Mouse (Mus musculus): ENCODE results near the gene Tmem53. TPM values are rescaled to one million over a fixed set of nuclear protein-coding genes. Genes with fewer than 3 reads are reported as not detected.

Gene Tmem53
- polyA plus RNA-seq (2015; fragmentation: Nextera tagmentation; extraction: Ambion mirVana), result 17.6 and 18.6 TPM in 2 replicates

DNA sequence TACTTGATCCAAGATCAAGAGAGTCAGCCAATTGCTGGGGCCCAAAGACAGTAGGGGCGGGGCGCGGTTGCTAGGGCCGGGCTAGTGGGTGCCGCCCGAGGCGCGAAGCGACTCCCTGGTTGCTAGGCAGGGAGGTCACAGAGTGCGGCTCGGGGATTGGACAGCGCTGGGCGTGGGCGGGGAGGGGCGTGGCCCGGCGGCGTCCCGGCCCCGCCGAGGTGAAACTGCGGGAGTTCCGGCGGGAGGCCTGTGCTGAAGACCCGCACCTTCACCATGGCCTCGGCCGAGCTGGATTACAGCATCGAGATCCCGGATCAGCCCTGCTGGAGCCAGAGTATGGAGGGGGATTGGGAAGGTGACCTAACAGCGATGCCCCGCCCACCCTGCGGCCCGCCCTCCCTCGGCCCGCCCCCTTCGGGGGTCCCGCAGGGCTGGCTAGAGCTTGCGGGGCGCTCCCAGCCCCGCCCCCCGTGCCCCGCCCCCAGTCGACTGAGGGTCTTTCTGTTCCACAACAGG is at the start of gene Tmem53, which contains the start of gene Armh1:
TSS of gene Tmem53 (plus strand) at position 151 of the 516 bp plus-strand sequence.
TSS of gene Armh1 (minus strand) at position 325 of the 516 bp plus-strand sequence.
- WGBS, result under 1% methylated on average over 41 of the region's 43 CpGs
- ATAC-seq (ENCODE audit: borderline replicate concordance, extremely low read depth, low FRiP score, low TSS enrichment), result peak; percentile 98
- Histone ChIP-seq H3K27me3 (no peaks in the 10 kb centered on the region), H3K9me3 (no peaks in the 10 kb centered on the region), H3K4me1 (peaks cover 31% of the 10 kb centered on the region), H3K4me3 (peak within 1 kb of the TSS; percentile 79), H3K4me2 (peak within 1 kb of the TSS; percentile 78), H3K9ac (peak within 1 kb of the TSS; percentile 72), H3K27ac (peak within 1 kb of the TSS; percentile 89), H3K36me3 (no peaks in the 10 kb centered on the region)

- H3K27me3 ChIP-seq, result no peaks in the 10 kb centered on the region
- no peaks in the 10 kb centered on the region for H3K4me1 ChIP-seq
- 1% methylated on average over 25 of the region's 25 CpGs for WGBS
- peak overlapping the region; percentile 52 for H3K4me2 ChIP-seq
- H3K9me3 ChIP-seq, result no peaks in the 10 kb centered on the region
- peak overlapping the region; percentile 79 for H3K27ac ChIP-seq
- no peaks in the 10 kb centered on the region for H3K36me3 ChIP-seq
- ATAC-seq (ENCODE audit: borderline replicate concordance, extremely low read depth, low FRiP score, low TSS enrichment), result peak; percentile 89
- H3K9ac ChIP-seq, result peak overlapping the region; percentile 20; the same call in 1 of the 2 replicates
- peak overlapping the region; percentile 27 for H3K4me3 ChIP-seq
These were observed 49.4 kb upstream of the Tmem53 start for GRCm38 (mm10) chr4:117202046-117202991.

DNA sequence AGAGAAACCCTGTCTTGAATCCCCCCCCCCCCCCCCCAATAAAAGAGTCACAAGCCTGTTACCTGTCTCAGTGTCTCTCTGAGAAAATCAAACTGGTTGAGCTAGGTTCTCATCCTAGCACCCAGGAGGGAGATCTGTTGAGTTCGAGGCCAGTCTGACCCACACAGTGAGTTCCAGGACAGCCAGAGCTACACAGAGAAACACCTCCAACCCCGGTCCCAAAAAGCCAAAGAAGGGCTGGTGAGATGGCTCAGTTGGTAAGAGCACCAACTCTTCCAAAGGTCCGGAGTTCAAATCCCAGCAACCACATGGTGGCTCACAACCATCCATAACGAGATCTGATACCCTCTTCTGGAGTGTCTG is 48.8 kb upstream of the Tmem53 start:
- H3K36me3 ChIP-seq, result no peaks in the 10 kb centered on the region

GRCm38 (mm10) chr4:117209592-117209991 is 42.2 kb upstream of the Tmem53 start:
- Histone ChIP-seq H3K36me3 (no peaks in the 10 kb centered on the region), H3K9ac (no peak overlapping the region), H3K4me1 (no peaks in the 10 kb centered on the region), H3K27me3 (no peaks in the 10 kb centered on the region), H3K9me3 (no peaks in the 10 kb centered on the region), H3K27ac (no peak overlapping the region), H3K4me3 (no peak overlapping the region), H3K4me2 (no peak overlapping the region)
- 62% methylated on average over 6 of the region's 6 CpGs for WGBS
- ATAC-seq (ENCODE audit: borderline replicate concordance, extremely low read depth, low FRiP score, low TSS enrichment), result no peak

More for the DNA sequence above, 48.8 kb upstream of the Tmem53 start:
- H3K4me1 ChIP-seq, result no peaks in the 10 kb centered on the region
- WGBS, result 47% methylated on average over 4 of the region's 4 CpGs
- peak overlapping the region; percentile 79 for H3K27ac ChIP-seq
- peak overlapping the region; percentile 52 for H3K4me2 ChIP-seq
- no peak overlapping the region for H3K4me3 ChIP-seq
- no peaks in the 10 kb centered on the region for H3K9me3 ChIP-seq
- no peaks in the 10 kb centered on the region for H3K27me3 ChIP-seq
- peak overlapping the region; percentile 20; the same call in 1 of the 2 replicates for H3K9ac ChIP-seq
- 0 out of 2 replicates have a peak, but pooled peaks have one; percentile 16 for ATAC-seq (ENCODE audit: borderline replicate concordance, extremely low read depth, low FRiP score, low TSS enrichment)

- ATAC-seq (ENCODE audit: borderline replicate concordance, extremely low read depth, low FRiP score, low TSS enrichment), result peak; percentile 73; the same call in 1 of the 2 replicates
- Histone ChIP-seq H3K4me1 (no peaks in the 10 kb centered on the region), H3K9ac (peak overlapping the region; percentile 26; the same call in 1 of the 2 replicates), H3K27me3 (no peaks in the 10 kb centered on the region), H3K9me3 (no peaks in the 10 kb centered on the region), H3K27ac (peak overlapping the region; percentile 16; the same call in 1 of the 2 replicates), H3K4me2 (peak overlapping the region; percentile 33), H3K4me3 (no peak overlapping the region), H3K36me3 (no peaks in the 10 kb centered on the region)
- WGBS, result 3% methylated on average over 20 of the region's 20 CpGs
These were observed 41.3 kb upstream of the Tmem53 start for GRCm38 (mm10) chr4:117210147-117211074.

- Histone ChIP-seq H3K27me3 (no peaks in the 10 kb centered on the region), H3K27ac (no peak overlapping the region), H3K4me3 (no peak overlapping the region), H3K4me2 (no peak overlapping the region), H3K9ac (no peak overlapping the region), H3K36me3 (no peaks in the 10 kb centered on the region), H3K4me1 (0 out of 2 replicates have a peak, but pooled peaks cover 6% of the 10 kb centered on the region), H3K9me3 (no peaks in the 10 kb centered on the region)
- WGBS, result 73% methylated on average over 6 of the region's 6 CpGs
- no peak for ATAC-seq (ENCODE audit: borderline replicate concordance, extremely low read depth, low FRiP score, low TSS enrichment)
These were observed 37.5 kb upstream of the Tmem53 start for GRCm38 (mm10) chr4:117214250-117214649.

DNA sequence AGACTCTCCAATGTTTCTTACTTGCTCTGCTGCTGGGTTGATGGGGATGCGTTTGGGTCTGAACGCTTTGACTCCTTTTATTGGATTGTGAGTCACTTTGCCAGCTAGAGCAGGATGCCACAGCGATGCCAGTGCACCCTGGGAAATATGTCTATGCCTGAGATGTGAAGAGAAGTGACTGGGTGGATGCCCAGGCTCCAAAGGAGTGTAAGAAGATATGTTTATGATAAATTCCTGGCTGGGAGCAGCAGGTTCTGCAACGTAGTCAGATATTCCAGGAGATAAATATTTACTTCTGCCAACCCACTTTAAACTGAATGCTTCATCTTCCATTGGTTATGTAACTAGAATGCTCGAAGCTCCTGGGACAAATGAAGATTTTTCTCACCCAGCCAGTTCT is 34.7 kb upstream of the Tmem53 start:
- Histone ChIP-seq H3K4me3 (no peak overlapping the region), H3K4me2 (no peak overlapping the region), H3K9ac (no peak overlapping the region), H3K27me3 (no peaks in the 10 kb centered on the region), H3K9me3 (no peaks in the 10 kb centered on the region), H3K36me3 (no peaks in the 10 kb centered on the region), H3K27ac (no peak overlapping the region), H3K4me1 (0 out of 2 replicates have a peak, but pooled peaks cover 6% of the 10 kb centered on the region)
- WGBS, result 51% methylated on average over 5 of the region's 5 CpGs
- no peak for ATAC-seq (ENCODE audit: borderline replicate concordance, extremely low read depth, low FRiP score, low TSS enrichment)

DNA sequence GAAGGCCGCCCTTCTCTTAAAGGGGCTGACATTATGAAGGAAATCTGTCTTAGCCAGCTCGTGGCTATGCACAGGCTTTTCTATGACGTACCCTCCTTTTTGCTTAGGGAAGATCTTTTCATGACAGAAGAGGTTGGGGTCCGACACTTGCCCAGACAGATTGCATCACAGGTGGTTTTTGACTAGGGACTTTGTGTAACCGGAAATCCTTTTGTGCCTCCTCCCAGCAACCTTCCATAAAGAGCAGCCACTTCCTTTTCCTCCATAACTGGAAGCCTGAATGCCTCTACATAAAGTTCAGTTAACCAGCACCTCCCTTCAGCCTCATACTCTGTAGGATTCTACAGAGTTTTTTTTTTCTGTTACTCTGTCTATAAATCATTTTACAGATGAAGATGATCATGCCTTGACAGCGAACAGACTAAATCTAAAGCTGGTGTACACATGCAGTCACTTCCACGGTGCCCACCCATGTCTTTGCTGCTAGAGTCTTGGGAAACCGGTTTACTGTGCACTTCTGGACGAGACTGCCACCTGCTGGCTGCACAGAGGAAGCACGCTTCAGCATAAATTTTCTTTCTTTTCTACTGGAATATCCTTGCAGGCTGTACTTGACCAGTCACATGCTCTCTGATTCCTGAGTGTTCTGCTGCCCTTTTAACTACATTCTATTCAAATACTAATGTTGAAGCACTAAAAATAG is 33.1 kb upstream of the Tmem53 start:
- H3K4me1 ChIP-seq, result 0 out of 2 replicates have a peak, but pooled peaks cover 6% of the 10 kb centered on the region
- 0 out of 2 replicates have a peak overlapping the region, but pooled peaks have one; percentile 6 for H3K27ac ChIP-seq
- no peaks in the 10 kb centered on the region for H3K9me3 ChIP-seq
- H3K27me3 ChIP-seq, result no peaks in the 10 kb centered on the region
- H3K4me3 ChIP-seq, result no peak overlapping the region
- H3K4me2 ChIP-seq, result peak overlapping the region; percentile 34; the same call in 1 of the 2 replicates
- WGBS, result 32% methylated on average over 10 of the region's 10 CpGs
- ATAC-seq (ENCODE audit: borderline replicate concordance, extremely low read depth, low FRiP score, low TSS enrichment), result peak; percentile 40; the same call in 1 of the 2 replicates
- H3K9ac ChIP-seq, result no peak overlapping the region
- no peaks in the 10 kb centered on the region for H3K36me3 ChIP-seq

DNA sequence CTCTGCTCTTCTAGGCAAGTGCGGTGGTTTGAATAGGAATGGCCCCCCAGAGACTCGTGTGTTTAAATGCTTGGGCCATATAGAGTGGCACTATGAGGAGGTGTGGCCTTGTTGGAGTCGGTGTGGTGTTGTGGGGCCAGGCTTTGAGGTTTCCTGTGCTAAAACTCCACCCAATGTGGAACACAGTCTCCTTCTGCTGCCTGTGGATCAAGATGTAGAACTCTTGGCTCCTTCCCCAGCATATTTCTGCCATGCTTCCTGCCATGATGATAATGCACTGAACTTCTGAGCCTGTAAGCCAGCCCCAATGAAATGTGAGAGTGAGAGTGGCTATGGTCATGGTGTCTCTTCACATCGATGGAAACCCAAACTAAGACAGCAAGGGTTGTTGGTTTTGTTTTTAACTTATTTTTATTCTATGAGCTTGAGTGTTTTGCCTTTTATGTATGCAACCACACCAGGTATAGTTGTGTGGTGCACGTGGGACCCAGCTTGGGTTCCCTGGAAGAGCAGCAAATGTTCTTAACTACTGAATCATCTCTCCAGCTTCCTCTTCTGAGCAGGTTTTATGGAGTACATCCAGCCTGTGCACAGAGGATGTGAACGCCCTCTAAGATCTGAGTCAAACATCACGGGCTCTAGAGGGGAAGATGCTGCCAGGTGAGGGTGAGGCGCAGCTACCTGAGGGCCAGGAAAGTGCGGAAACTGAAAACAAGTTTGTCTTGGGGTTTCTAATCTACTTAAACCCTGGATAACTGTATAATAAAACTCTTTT is 30.8 kb upstream of the Tmem53 start:
- no peak overlapping the region for H3K4me3 ChIP-seq
- H3K4me2 ChIP-seq, result no peak overlapping the region
- no peaks in the 10 kb centered on the region for H3K27me3 ChIP-seq
- WGBS, result 70% methylated on average over 9 of the region's 9 CpGs
- 0 out of 2 replicates have a peak, but pooled peaks cover 6% of the 10 kb centered on the region for H3K4me1 ChIP-seq
- no peak for ATAC-seq (ENCODE audit: borderline replicate concordance, extremely low read depth, low FRiP score, low TSS enrichment)
- H3K36me3 ChIP-seq, result no peaks in the 10 kb centered on the region
- H3K9me3 ChIP-seq, result no peaks in the 10 kb centered on the region
- H3K27ac ChIP-seq, result no peak overlapping the region
- H3K9ac ChIP-seq, result no peak overlapping the region

DNA sequence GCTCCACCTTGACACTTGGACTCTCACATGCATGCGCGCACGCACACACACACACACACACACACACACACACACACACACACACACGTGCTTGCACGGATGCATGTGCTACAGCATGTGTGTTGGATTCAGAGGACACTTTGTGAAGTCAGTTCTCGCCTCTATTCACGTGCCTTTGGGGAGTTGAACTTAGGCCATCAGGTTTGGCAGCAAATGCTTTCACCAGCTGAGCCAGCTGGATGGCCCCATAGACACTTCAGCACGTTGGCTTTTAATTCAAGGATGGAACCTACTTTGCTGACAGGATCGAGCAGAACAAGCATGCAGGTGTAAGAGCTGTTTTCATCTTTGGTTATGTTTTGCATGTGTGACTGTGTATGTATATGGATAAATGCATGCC is 29.9 kb upstream of the Tmem53 start:
- Histone ChIP-seq H3K27ac (no peak overlapping the region), H3K27me3 (no peaks in the 10 kb centered on the region), H3K9ac (no peak overlapping the region), H3K36me3 (no peaks in the 10 kb centered on the region), H3K4me1 (0 out of 2 replicates have a peak, but pooled peaks cover 6% of the 10 kb centered on the region), H3K9me3 (no peaks in the 10 kb centered on the region), H3K4me3 (no peak overlapping the region), H3K4me2 (no peak overlapping the region)
- no peak for ATAC-seq (ENCODE audit: borderline replicate concordance, extremely low read depth, low FRiP score, low TSS enrichment)
- WGBS, result 81% methylated on average over 9 of the region's 9 CpGs

Data from lung, embryonic 15.5 days (tissue).